Mouse (Mus musculus) hindbrain, embryonic 10.5 days (tissue): ENCODE measurements around the gene Olfr62. TPM values are rescaled to one million over a fixed set of nuclear protein-coding genes. Genes with fewer than 3 reads are reported as not detected.

Source experiments
- DNase-seq: peaks from one replicate; pipeline ENCODE4 v3.0.0-alpha.2; 2017; ENCODE audit warnings: low spot score
- H3K27ac ChIP-seq: fragments of 300-500 bp; sonication (generic); 2 replicates; pipeline ENCODE4 v1.5.1; 2016; ENCODE audit warnings: mild to moderate bottlenecking, moderate library complexity
- H3K27me3 ChIP-seq: fragments of 300-500 bp; sonication (generic); 2 replicates; pipeline ENCODE4 v1.6.1; 2016; ENCODE audit warnings: mild to moderate bottlenecking; ENCODE audit not compliant: poor library complexity, insufficient read depth, severe bottlenecking
- H3K36me3 ChIP-seq: fragments of 300-500 bp; sonication (generic); 2 replicates; pipeline ENCODE4 v1.6.1; 2016; ENCODE audit warnings: mild to moderate bottlenecking, moderate library complexity
- H3K4me1 ChIP-seq: fragments of 300-500 bp; sonication (generic); replicated peaks from 2 replicates; pipeline ENCODE4 v1.6.1; 2016; ENCODE audit warnings: mild to moderate bottlenecking
- H3K4me3 ChIP-seq: fragments of 300-500 bp; sonication (generic); 2 replicates; pipeline ENCODE4 v1.5.1; 2016; ENCODE audit warnings: mild to moderate bottlenecking, moderate library complexity
- H3K9me3 ChIP-seq: fragments of 300-500 bp; sonication (generic); 2 replicates; pipeline ENCODE4 v1.6.1; 2016; ENCODE audit warnings: mild to moderate bottlenecking, moderate library complexity
- WGBS: fragments of 180-500 bp; shearing (Covaris S2); methylation state at CpG from one replicate; pipeline ENCODE4 v1.1.7; 2016; 5-methylcytosine and 5-hydroxymethylcytosine counted together
- polyA plus RNA-seq: library from polyadenylated mRNA; unstranded; fragments of >200 nt; fragmentation: Nextera tagmentation; extraction: Ambion mirVana; gene quantifications from 2 replicates; pipeline ENCODE4 v1.2.1, GENCODE M21; 2016

The Olfr62 gene
- polyA plus RNA-seq, 1 experiment from 2014 or later: not detected

GRCm38 (mm10) chr4:118703223-118703622, 44.5 kb downstream of the Olfr62 start, which contains the start of gene Olfr1341:
Gene Olfr1341 (plus strand): TSS chr4:118703523.
- H3K27ac ChIP-seq: no peak within 1 kb of the TSS
- H3K27me3 ChIP-seq: no peaks in the 10 kb centered on the region
- no peaks in the 10 kb centered on the region for H3K4me1 ChIP-seq
- no peak within 1 kb of the TSS for H3K4me3 ChIP-seq
- no peak for DNase-seq
- no peaks in the 10 kb centered on the region for H3K9me3 ChIP-seq
- no peaks in the 10 kb centered on the region for H3K36me3 ChIP-seq
- 79% methylated on average over 3 of the region's 3 CpGs for WGBS

- H3K4me3 ChIP-seq: no peak overlapping the region
- no peaks in the 10 kb centered on the region for H3K9me3 ChIP-seq
- DNase-seq: no peak
- H3K4me1 ChIP-seq: 0 out of 2 replicates have a peak, but pooled peaks cover 6% of the 10 kb centered on the region
- no peak overlapping the region for H3K27ac ChIP-seq
- H3K36me3 ChIP-seq: no peaks in the 10 kb centered on the region
- 80% methylated on average over 5 of the region's 5 CpGs for WGBS
- H3K27me3 ChIP-seq: no peaks in the 10 kb centered on the region
These were observed 49.3 kb downstream of the Olfr62 start for GRCm38 (mm10) chr4:118708086-118708485.

GRCm38 (mm10) chr4:118711656-118712055, 52.9 kb downstream of the Olfr62 start:
- DNase-seq: no peak
- H3K27ac ChIP-seq: no peak overlapping the region
- 34% methylated on average over 1 of the region's 1 CpGs for WGBS
- no peaks in the 10 kb centered on the region for H3K9me3 ChIP-seq
- H3K4me3 ChIP-seq: no peak overlapping the region
- 0 out of 2 replicates have a peak, but pooled peaks cover 6% of the 10 kb centered on the region for H3K4me1 ChIP-seq
- no peaks in the 10 kb centered on the region for H3K36me3 ChIP-seq
- H3K27me3 ChIP-seq: no peaks in the 10 kb centered on the region

Other genes with a start within 250 kb of the Olfr62 start
- gene Szt2, start 249.7 kb upstream of the Olfr62 start, polyA plus RNA-seq: 7.0 and 11.7 TPM in 2 replicates
- gene Med8, start 249.6 kb upstream of the Olfr62 start, polyA plus RNA-seq: 163 and 170 TPM in 2 replicates
- gene Elovl1, start 230.9 kb upstream of the Olfr62 start, polyA plus RNA-seq: 49.0 and 51.8 TPM in 2 replicates
- gene Cdc20, start 221.6 kb upstream of the Olfr62 start, polyA plus RNA-seq: 330 and 370 TPM in 2 replicates
- 1.2 and 1.3 TPM in 2 replicates for gene Mpl, start 201.4 kb upstream of the Olfr62 start, polyA plus RNA-seq
- 16.0 and 19.5 TPM in 2 replicates for gene Tie1, start 168.9 kb upstream of the Olfr62 start, polyA plus RNA-seq
- 1.1 and 2.8 TPM in 2 replicates for gene 2610528J11Rik, start 132.0 kb upstream of the Olfr62 start, polyA plus RNA-seq
- gene Tmem125, start 114.9 kb upstream of the Olfr62 start, polyA plus RNA-seq: 0.71 and 1.1 TPM in 2 replicates
- 0.71 and 1.3 TPM in 2 replicates for gene Cfap57, start 38.2 kb upstream of the Olfr62 start, polyA plus RNA-seq
- gene Ebna1bp2, start 38.2 kb upstream of the Olfr62 start, polyA plus RNA-seq: 148 and 192 TPM in 2 replicates
- not detected in 2 replicates for gene Olfr1342, start 33.8 kb downstream of the Olfr62 start, polyA plus RNA-seq
- gene Olfr1341, start 44.6 kb downstream of the Olfr62 start, polyA plus RNA-seq: not detected in 2 replicates
- not detected in 2 replicates for gene Olfr1340, start 61.2 kb downstream of the Olfr62 start, polyA plus RNA-seq
- not detected in 2 replicates for gene Olfr1339, start 73.2 kb downstream of the Olfr62 start, polyA plus RNA-seq
- not detected in 2 replicates for gene Olfr1338, start 99.8 kb downstream of the Olfr62 start, polyA plus RNA-seq
- not detected in 2 replicates for gene Olfr1337, start 123.6 kb downstream of the Olfr62 start, polyA plus RNA-seq
- gene Olfr1335, start 151.0 kb downstream of the Olfr62 start, polyA plus RNA-seq: not detected in 2 replicates
- not detected in 2 replicates for gene Olfr1333, start 177.3 kb downstream of the Olfr62 start, polyA plus RNA-seq
- gene Olfr1331, start 205.7 kb downstream of the Olfr62 start, polyA plus RNA-seq: not detected in 2 replicates
- gene Olfr1330, start 229.6 kb downstream of the Olfr62 start, polyA plus RNA-seq: not detected in 2 replicates